Mouse (Mus musculus): ENCODE results near the gene Dnajb12.

The Dnajb12 gene

GRCm38 (mm10) chr10:59896911-59897331, 17.6 kb downstream of the Dnajb12 start:
- ATAC-seq (ENCODE audit: low TSS enrichment) = no peak

GRCm38 (mm10) chr10:59897511-59897910, 18.2 kb downstream of the Dnajb12 start:
- peak; percentile 50 for ATAC-seq (ENCODE audit: low TSS enrichment)

- ATAC-seq (ENCODE audit: low TSS enrichment) = no peak
Observed at GRCm38 (mm10) chr10:59898180-59898778, 18.9 kb downstream of the Dnajb12 start.

GRCm38 (mm10) chr10:59898935-59899334, 19.6 kb downstream of the Dnajb12 start:
- ATAC-seq (ENCODE audit: low TSS enrichment) = no peak

GRCm38 (mm10) chr10:59899341-59900173, 20.2 kb downstream of the Dnajb12 start:
- ATAC-seq (ENCODE audit: low TSS enrichment) = peak; percentile 66

- no peak for ATAC-seq (ENCODE audit: low TSS enrichment)
Observed at GRCm38 (mm10) chr10:59900174-59900435, 20.7 kb downstream of the Dnajb12 start.

GRCm38 (mm10) chr10:59900939-59901338, 21.6 kb downstream of the Dnajb12 start:
- no peak for ATAC-seq (ENCODE audit: low TSS enrichment)

GRCm38 (mm10) chr10:59901463-59901862, 22.1 kb downstream of the Dnajb12 start:
- ATAC-seq (ENCODE audit: low TSS enrichment) = no peak

GRCm38 (mm10) chr10:59901986-59902605, 22.7 kb downstream of the Dnajb12 start:
- no peak for ATAC-seq (ENCODE audit: low TSS enrichment)

- no peak for ATAC-seq (ENCODE audit: low TSS enrichment)
Observed at GRCm38 (mm10) chr10:59902606-59902990, 23.2 kb downstream of the Dnajb12 start.

- ATAC-seq (ENCODE audit: low TSS enrichment) = no peak
Observed at GRCm38 (mm10) chr10:59903170-59903569, 23.8 kb downstream of the Dnajb12 start.

GRCm38 (mm10) chr10:59907080-59907609, 27.8 kb downstream of the Dnajb12 start:
- ATAC-seq (ENCODE audit: low TSS enrichment) = no peak

GRCm38 (mm10) chr10:59907695-59908299, 28.4 kb downstream of the Dnajb12 start:
- peak; percentile 56 for ATAC-seq (ENCODE audit: low TSS enrichment)

- ATAC-seq (ENCODE audit: low TSS enrichment) = no peak
Observed at GRCm38 (mm10) chr10:59908776-59909315, 29.5 kb downstream of the Dnajb12 start.

GRCm38 (mm10) chr10:59909357-59909847, 30.0 kb downstream of the Dnajb12 start:
- peak; percentile 51 for ATAC-seq (ENCODE audit: low TSS enrichment)

- no peak for ATAC-seq (ENCODE audit: low TSS enrichment)
Observed at GRCm38 (mm10) chr10:59911091-59911490, 31.7 kb downstream of the Dnajb12 start.

- no peak for ATAC-seq (ENCODE audit: low TSS enrichment)
Observed at GRCm38 (mm10) chr10:59911561-59912198, 32.3 kb downstream of the Dnajb12 start.

GRCm38 (mm10) chr10:59915196-59915962, 36.0 kb downstream of the Dnajb12 start:
- ATAC-seq (ENCODE audit: low TSS enrichment) = no peak

- ATAC-seq (ENCODE audit: low TSS enrichment) = no peak
Observed at GRCm38 (mm10) chr10:59916159-59916558, 36.8 kb downstream of the Dnajb12 start.

- no peak for ATAC-seq (ENCODE audit: low TSS enrichment)
Observed at GRCm38 (mm10) chr10:59916649-59917048, 37.3 kb downstream of the Dnajb12 start.

- ATAC-seq (ENCODE audit: low TSS enrichment) = no peak
Observed at GRCm38 (mm10) chr10:59918111-59918510, 38.8 kb downstream of the Dnajb12 start.

Measured in frontal cortex, adult (tissue).